Mouse (Mus musculus) left cerebral cortex, adult 2 months (tissue): ENCODE results near the gene Egfl7. TPM values are rescaled to one million over a fixed set of nuclear protein-coding genes. Genes with fewer than 3 reads are reported as not detected.

Experiments
- DNase-seq, 2 experiments: peaks; one replicate each; pipeline ENCODE4 v3.0.0; 2021 to 2022; ENCODE audit warnings: low spot score in 2 of 2, mixed read lengths in 1 of 2; ENCODE audit errors: extremely low spot score in 1 of 2
- H3K27ac ChIP-seq: fragments of 200-600 bp; 2 replicates; pipeline ENCODE4 v1.8.1; 2022
- H3K4me3 ChIP-seq: fragments of 200-600 bp; 2 replicates; pipeline ENCODE4 v1.8.1; 2022
- CTCF ChIP-seq: fragments of 200-600 bp; IDR thresholded peaks from 2 replicates; pipeline ENCODE4 v1.8.1; 2022; ENCODE audit warnings: antibody characterized with exemption, mild to moderate bottlenecking, moderate library complexity
- intact Hi-C: fragments of 180-260 bp; cut with DNase I; formaldehyde crosslinking; loops from one replicate; pipeline ENCODE4 v1.15.1; 2025
- total RNA-seq, 2 experiments: library from RNA; stranded (reverse); gene quantifications; 2 replicates each; pipeline ENCODE4 v1.2.3; 2021

Gene Egfl7
- total RNA-seq, 2 experiments from 2014 or later = 62.4 to 67.4 TPM

DNA sequence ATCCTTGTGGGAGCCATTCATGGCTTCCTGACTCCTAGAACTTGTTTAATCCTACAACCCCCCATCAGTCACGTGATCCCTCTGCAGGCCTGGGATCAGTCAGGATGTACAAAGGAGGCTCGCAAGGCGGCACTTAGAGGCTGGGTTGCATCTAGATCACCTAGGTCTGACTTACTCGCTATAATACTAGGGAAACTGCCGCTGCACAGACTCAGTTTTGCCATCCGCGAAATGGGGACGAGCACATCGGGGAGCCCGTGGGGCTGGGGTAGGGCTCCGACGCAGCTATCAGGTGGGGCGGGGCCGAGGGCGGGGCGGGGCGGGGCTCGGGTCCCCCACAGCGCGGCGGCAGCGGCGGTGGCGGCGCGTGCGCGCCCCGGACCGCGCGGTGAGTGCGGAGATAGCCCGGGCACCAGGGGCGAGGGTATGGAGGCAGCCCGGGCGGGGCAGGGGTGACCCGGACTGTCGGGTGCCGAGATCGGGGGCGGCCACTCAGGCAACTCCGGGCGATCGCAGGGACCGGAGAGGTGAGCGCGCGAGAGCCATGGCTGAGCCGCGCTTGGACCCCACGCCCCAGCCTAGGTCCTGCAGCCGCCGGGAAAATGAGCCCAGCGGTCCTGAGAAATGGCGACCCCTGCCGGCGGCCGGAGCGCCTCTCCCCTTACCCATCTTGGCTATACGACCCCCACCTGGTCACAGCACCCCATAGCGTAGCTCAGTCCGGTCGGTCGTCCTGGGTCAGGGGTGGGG lies 6.7 kb downstream of the Egfl7 start, which contains the start of gene Gm20532:
Gm20532 (plus strand) TSS at position 346 of the 750 bp plus-strand sequence.
- TF ChIP-seq CTCF = peak; percentile 65
- intact Hi-C loops = no loop called here
- Histone ChIP-seq H3K27ac (peak within 1 kb of the TSS; percentile 88), H3K4me3 (peak within 1 kb of the TSS; percentile 83)
- peak; percentile 53 to 74 for DNase-seq

GRCm38 (mm10) chr2:26587044-26587405 lies 7.2 kb downstream of the Egfl7 start:
- peak overlapping the region; percentile 88 for H3K27ac ChIP-seq
- DNase-seq = no peak
- H3K4me3 ChIP-seq = peak overlapping the region; percentile 83
- intact Hi-C loops = no loop called here
- TF ChIP-seq CTCF = no peak

GRCm38 (mm10) chr2:26588573-26588972 lies 8.8 kb downstream of the Egfl7 start:
- intact Hi-C loops = no loop called here
- no peak for TF ChIP-seq CTCF
- no peak for DNase-seq
- Histone ChIP-seq H3K27ac (no peak overlapping the region), H3K4me3 (peak overlapping the region; percentile 15; the same call in 1 of the 2 replicates)

DNA sequence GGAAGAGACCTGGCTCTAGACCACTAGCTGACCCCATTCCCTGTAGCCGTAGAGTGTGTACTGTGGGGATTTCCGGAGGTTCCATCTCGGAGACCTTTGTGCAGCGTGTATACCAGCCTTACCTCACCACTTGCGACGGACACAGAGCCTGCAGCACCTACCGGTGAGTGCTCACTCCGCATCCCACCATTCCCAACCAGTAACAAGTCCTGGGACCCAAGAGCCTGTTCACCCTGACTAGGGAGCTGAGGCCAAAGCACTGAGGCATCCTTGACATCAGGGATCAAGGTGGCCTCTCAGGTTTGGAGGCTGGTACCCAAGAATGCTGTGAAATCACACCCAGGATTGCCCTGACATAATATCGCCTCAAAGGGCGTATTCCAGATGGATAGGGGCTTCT lies 9.5 kb downstream of the Egfl7 start:
- no peak for DNase-seq
- Histone ChIP-seq H3K27ac (no peak overlapping the region), H3K4me3 (peak overlapping the region; percentile 15)
- intact Hi-C loops = no loop called here
- TF ChIP-seq CTCF = no peak

GRCm38 (mm10) chr2:26590282-26590681 lies 10.5 kb downstream of the Egfl7 start:
- intact Hi-C loops = no loop called here
- H3K4me3 ChIP-seq = no peak overlapping the region; the same call in 1 of the 2 replicates
- DNase-seq = no peak
- no peak for TF ChIP-seq CTCF
- no peak overlapping the region for H3K27ac ChIP-seq

GRCm38 (mm10) chr2:26590962-26591361 lies 11.1 kb downstream of the Egfl7 start:
- Histone ChIP-seq H3K27ac (no peak overlapping the region), H3K4me3 (no peak overlapping the region)
- no peak for TF ChIP-seq CTCF
- intact Hi-C loops = no loop called here
- no peak for DNase-seq

GRCm38 (mm10) chr2:26591416-26591815 lies 11.6 kb downstream of the Egfl7 start:
- intact Hi-C loops = no loop called here
- no peak for DNase-seq
- no peak for TF ChIP-seq CTCF
- Histone ChIP-seq H3K4me3 (no peak overlapping the region), H3K27ac (no peak overlapping the region)

DNA sequence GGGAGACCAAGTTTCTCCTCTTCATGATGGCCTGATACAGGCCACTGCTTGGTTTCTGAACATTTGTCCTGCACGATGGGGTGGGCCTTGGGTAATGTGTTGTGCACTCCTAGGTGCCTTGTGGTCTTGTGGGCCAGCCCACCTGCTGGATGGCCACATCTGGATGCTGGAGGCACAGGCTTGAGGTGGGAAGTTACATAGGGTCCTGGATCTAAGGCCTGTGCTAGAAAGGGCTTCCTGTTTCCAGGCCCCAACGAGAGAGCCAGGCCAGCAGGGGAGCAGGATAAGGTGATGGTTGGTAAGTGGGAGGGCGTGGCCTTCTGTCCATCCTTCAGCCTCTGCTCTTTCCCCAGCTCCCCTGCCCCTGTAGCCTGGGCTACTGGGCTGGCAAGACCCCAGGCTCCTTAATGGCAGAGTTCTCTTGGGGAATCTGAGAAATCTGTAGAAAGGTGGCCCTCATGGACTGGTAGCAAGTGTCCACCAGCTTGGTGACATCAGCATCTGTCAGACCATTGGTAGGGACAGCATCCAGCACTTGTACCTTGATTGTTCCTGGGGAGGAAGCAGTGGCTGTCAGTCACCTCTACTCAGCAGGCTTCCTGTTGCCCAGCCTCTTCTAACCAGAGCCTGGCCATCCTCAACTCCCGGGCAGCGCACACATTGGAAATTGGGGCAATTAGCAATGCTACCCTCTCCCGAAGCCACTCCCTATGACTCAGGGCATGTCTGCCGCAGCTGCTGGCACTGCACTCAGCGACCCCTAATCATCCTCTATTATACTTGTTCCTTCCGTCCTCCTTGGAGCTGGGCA lies 13.6 kb downstream of the Egfl7 start:
- TF ChIP-seq CTCF = no peak
- H3K27ac ChIP-seq = no peak overlapping the region
- DNase-seq = no peak
- intact Hi-C loops = no loop called here
- H3K4me3 ChIP-seq = no peak overlapping the region

GRCm38 (mm10) chr2:26594022-26594346 lies 14.2 kb downstream of the Egfl7 start:
- intact Hi-C loops = no loop called here
- TF ChIP-seq CTCF = peak; percentile 59
- DNase-seq = peak; percentile 38 to 40
- Histone ChIP-seq H3K4me3 (no peak overlapping the region), H3K27ac (no peak overlapping the region)

DNA sequence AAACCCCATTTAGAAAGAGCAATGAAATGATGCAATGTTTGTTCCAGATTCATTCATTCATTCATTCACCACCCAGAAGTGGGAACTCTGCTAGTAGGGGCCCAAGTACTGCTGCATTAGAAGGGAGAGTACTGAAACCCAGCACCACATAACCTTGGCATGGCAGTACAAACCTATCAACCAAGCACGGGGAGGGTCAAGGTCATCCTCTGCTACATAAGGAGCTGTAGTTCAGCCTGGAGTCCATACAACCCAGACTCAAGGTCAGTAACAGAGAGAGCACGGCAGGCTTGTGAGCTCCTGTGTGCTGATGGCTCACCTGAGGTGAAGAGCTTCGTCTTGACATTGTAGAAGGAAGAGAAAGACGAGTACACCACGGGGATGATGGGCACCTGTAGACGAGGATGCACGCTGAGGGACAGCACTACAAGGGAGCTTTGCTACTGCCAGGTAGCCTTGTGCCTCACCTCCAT lies 14.7 kb downstream of the Egfl7 start:
- intact Hi-C loops = no loop called here
- Histone ChIP-seq H3K27ac (no peak overlapping the region), H3K4me3 (no peak overlapping the region)
- no peak for TF ChIP-seq CTCF
- DNase-seq = no peak

GRCm38 (mm10) chr2:26594934-26595724 lies 15.3 kb downstream of the Egfl7 start:
- intact Hi-C loops = no loop called here
- Histone ChIP-seq H3K4me3 (no peak overlapping the region), H3K27ac (no peak overlapping the region)
- TF ChIP-seq CTCF = no peak
- no peak for DNase-seq
